Mouse (Mus musculus) forebrain, postnatal 0 days (tissue): ENCODE measurements around the gene Gdap1l1. TPM values are rescaled to one million over a fixed set of nuclear protein-coding genes. Genes with fewer than 3 reads are reported as not detected.

Experiments used
- ATAC-seq: fragments of 200-750 bp; cut with Nextera tagmentation; 2 replicates; pipeline ENCODE4 v1.8.0; 2017; ENCODE audit warnings: mild to moderate bottlenecking, moderate library complexity
- DNase-seq: peaks from one replicate; pipeline ENCODE4 v3.0.0-alpha.2; 2015
- H3K27ac ChIP-seq: fragments of 300-500 bp; sonication (generic); 2 replicates; pipeline ENCODE4 v1.5.1; 2014; ENCODE audit warnings: low read depth, mild to moderate bottlenecking, antibody characterized with exemption, low read length, moderate library complexity, mixed read lengths
- H3K27me3 ChIP-seq: fragments of 300-500 bp; sonication (generic); 2 replicates; pipeline ENCODE4 v1.6.1; 2014; ENCODE audit warnings: mild to moderate bottlenecking, low read length, mixed read lengths; ENCODE audit not compliant: insufficient read depth
- H3K36me3 ChIP-seq: fragments of 300-500 bp; sonication (generic); 2 replicates; pipeline ENCODE4 v1.6.1; 2014; ENCODE audit warnings: mild to moderate bottlenecking, moderate library complexity; ENCODE audit not compliant: insufficient read depth
- H3K4me1 ChIP-seq: fragments of 300-500 bp; sonication (generic); 2 replicates; pipeline ENCODE4 v1.6.1; 2014; ENCODE audit warnings: antibody characterized with exemption; ENCODE audit not compliant: insufficient read depth
- H3K4me2 ChIP-seq: fragments of 300-500 bp; sonication (generic); 2 replicates; pipeline ENCODE4 v1.6.1; 2014; ENCODE audit warnings: low read depth, mild to moderate bottlenecking, moderate library complexity
- H3K4me3 ChIP-seq: fragments of 300-500 bp; sonication (generic); 2 replicates; pipeline ENCODE4 v1.5.1; 2014; ENCODE audit warnings: low read depth, low read length, mixed read lengths
- H3K9ac ChIP-seq: fragments of 300-500 bp; sonication (generic); 2 replicates; pipeline ENCODE4 v1.6.1; 2014; ENCODE audit warnings: mild to moderate bottlenecking
- H3K9me3 ChIP-seq: fragments of 300-500 bp; sonication (generic); 2 replicates; pipeline ENCODE4 v1.6.1; 2016; ENCODE audit warnings: low read length
- CTCF ChIP-seq: sonication (generic); IDR thresholded peaks from 2 replicates; pipeline ENCODE4 v1.5.1; 2016; ENCODE audit warnings: antibody characterized with exemption, control low read depth, low read depth
- WGBS: fragments of 180-500 bp; shearing (Covaris S2); extraction: QIAGEN DNeasy Blood & Tissue Kit; methylation state at CpG from one replicate; pipeline ENCODE4 v1.1.7; 2014; 5-methylcytosine and 5-hydroxymethylcytosine counted together
- polyA plus RNA-seq: library from polyadenylated mRNA; unstranded; fragments of >200 nt; fragmentation: Nextera tagmentation; extraction: Ambion mirVana; gene quantifications from 2 replicates; pipeline ENCODE4 v1.2.1, GENCODE M21; 2015
- total RNA-seq: library from RNA; depleted of rRNA; stranded (reverse); fragments of >200 nt; gene quantifications from 2 replicates; pipeline ENCODE4 v1.2.3, GENCODE M21; 2014

The Gdap1l1 gene
- total and polyA plus RNA-seq, 2 experiments from 2014 or later, result 106 to 134 TPM

- Histone ChIP-seq H3K4me1 (peaks cover 16% of the 10 kb centered on the region), H3K36me3 (0 out of 2 replicates have a peak, but pooled peaks cover 4% of the 10 kb centered on the region), H3K27ac (no peak overlapping the region), H3K9ac (no peak overlapping the region), H3K9me3 (no peaks in the 10 kb centered on the region), H3K27me3 (no peaks in the 10 kb centered on the region), H3K4me3 (no peak overlapping the region), H3K4me2 (no peak overlapping the region)
- DNase-seq, result no peak
- no peak for ATAC-seq
- TF ChIP-seq CTCF, result no peak; the same call in 1 of the 2 replicates
- 80% methylated on average over 9 of the region's 9 CpGs for WGBS
These were observed 15.2 kb upstream of the Gdap1l1 start for GRCm38 (mm10) chr2:163422895-163423660.

DNA sequence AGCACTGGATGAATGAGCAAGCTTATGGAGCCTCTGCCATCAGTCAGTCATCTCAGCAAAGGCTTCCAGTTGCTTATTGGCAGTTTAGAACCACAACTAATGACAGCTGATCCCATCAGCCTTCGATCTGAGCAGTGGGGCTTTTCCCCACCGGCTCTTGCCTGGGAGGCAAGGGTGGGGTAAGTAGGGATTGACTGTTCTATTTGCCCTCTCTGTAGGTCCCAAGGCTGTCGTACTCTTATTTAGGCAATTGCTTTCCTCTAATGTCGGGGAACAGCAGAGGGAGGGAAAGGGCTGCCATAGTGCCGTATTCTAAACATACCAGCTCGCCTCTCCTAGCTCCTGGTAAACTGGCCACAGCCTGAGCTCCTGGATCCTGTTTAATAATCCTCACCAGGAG is 13.7 kb upstream of the Gdap1l1 start, which contains the start of gene Oser1:
Gene Oser1 (minus strand): TSS at position 101 of the 400 bp plus-strand sequence.
- TF ChIP-seq CTCF, result no peak
- no peak within 1 kb of the TSS for H3K4me3 ChIP-seq
- H3K27me3 ChIP-seq, result no peaks in the 10 kb centered on the region
- no peak within 1 kb of the TSS for H3K9ac ChIP-seq
- ATAC-seq, result no peak
- no peak for DNase-seq
- 86% methylated on average over 6 of the region's 6 CpGs for WGBS
- no peaks in the 10 kb centered on the region for H3K9me3 ChIP-seq
- 0 out of 2 replicates have a peak, but pooled peaks cover 4% of the 10 kb centered on the region for H3K36me3 ChIP-seq
- H3K4me1 ChIP-seq, result peaks cover 10% of the 10 kb centered on the region
- H3K4me2 ChIP-seq, result no peak within 1 kb of the TSS
- H3K27ac ChIP-seq, result no peak within 1 kb of the TSS

GRCm38 (mm10) chr2:163428346-163429011 is 9.8 kb upstream of the Gdap1l1 start:
- no peak for ATAC-seq
- H3K4me3 ChIP-seq, result no peak overlapping the region
- no peaks in the 10 kb centered on the region for H3K36me3 ChIP-seq
- no peak overlapping the region for H3K27ac ChIP-seq
- no peaks in the 10 kb centered on the region for H3K27me3 ChIP-seq
- 53% methylated on average over 4 of the region's 4 CpGs for WGBS
- no peaks in the 10 kb centered on the region for H3K9me3 ChIP-seq
- no peaks in the 10 kb centered on the region for H3K4me1 ChIP-seq
- no peak for DNase-seq
- H3K4me2 ChIP-seq, result no peak overlapping the region
- H3K9ac ChIP-seq, result no peak overlapping the region
- no peak for TF ChIP-seq CTCF

DNA sequence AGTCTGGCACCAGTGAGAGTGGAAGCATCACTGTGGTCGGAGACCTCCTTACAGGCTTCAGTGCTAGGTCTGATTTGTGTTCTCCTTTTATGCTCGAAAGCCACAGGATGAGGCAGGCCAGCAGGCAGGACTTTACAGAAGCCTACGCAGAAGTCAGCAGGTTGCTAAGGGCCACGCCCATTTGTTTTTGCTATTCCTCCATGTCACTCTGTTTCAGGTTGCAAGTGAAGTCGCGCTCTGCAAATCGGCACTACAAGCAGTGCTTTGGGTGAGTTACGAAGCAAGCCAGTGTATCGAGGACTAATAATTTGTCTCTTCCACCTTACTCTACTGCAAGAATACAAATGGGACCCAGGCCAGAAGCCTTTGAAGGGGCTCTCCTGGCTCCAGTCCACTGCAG is 7.0 kb upstream of the Gdap1l1 start:
- DNase-seq, result no peak
- no peak for ATAC-seq
- H3K27me3 ChIP-seq, result no peaks in the 10 kb centered on the region
- 88% methylated on average over 9 of the region's 9 CpGs for WGBS
- no peak overlapping the region for H3K9ac ChIP-seq
- H3K4me1 ChIP-seq, result no peaks in the 10 kb centered on the region
- H3K27ac ChIP-seq, result no peak overlapping the region
- H3K9me3 ChIP-seq, result no peaks in the 10 kb centered on the region
- H3K4me2 ChIP-seq, result no peak overlapping the region
- no peak overlapping the region for H3K4me3 ChIP-seq
- no peaks in the 10 kb centered on the region for H3K36me3 ChIP-seq
- TF ChIP-seq CTCF, result no peak

DNA sequence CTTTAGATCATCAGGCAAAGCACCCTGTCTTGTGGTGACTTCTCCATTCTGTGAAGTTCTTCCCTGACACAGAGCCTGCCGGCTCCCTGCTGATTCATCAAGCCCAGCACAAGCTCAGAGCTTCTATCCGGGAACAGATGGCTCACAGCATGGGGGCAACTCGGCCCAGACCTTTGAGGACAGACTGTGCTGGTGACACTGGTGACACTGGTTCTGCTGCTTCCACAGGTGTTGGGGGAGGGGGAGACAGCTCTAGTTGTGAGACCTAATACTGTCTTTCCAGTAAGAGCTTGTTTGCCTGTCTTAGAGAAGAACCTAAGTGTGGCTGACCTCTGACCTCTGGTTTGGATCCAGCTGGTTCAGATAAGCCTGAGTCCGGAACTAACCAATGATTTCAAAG is 4.3 kb upstream of the Gdap1l1 start:
- H3K9ac ChIP-seq, result no peak overlapping the region
- H3K27me3 ChIP-seq, result no peaks in the 10 kb centered on the region
- no peak for ATAC-seq
- H3K4me3 ChIP-seq, result no peak overlapping the region
- H3K9me3 ChIP-seq, result no peaks in the 10 kb centered on the region
- no peak for TF ChIP-seq CTCF
- 22% methylated on average over 4 of the region's 4 CpGs for WGBS
- no peaks in the 10 kb centered on the region for H3K36me3 ChIP-seq
- H3K27ac ChIP-seq, result no peak overlapping the region
- peaks cover 5% of the 10 kb centered on the region; the same call in 1 of the 2 replicates for H3K4me1 ChIP-seq
- no peak for DNase-seq
- H3K4me2 ChIP-seq, result no peak overlapping the region

- no peaks in the 10 kb centered on the region for H3K27me3 ChIP-seq
- no peaks in the 10 kb centered on the region for H3K9me3 ChIP-seq
- ATAC-seq (peak; percentile 3; the same call in 1 of the 2 replicates), DNase-seq (no peak)
- H3K4me3 ChIP-seq, result peak overlapping the region; percentile 90
- TF ChIP-seq CTCF, result no peak
- peaks cover 3% of the 10 kb centered on the region; the same call in 1 of the 2 replicates for H3K36me3 ChIP-seq
- 26% methylated on average over 4 of the region's 4 CpGs for WGBS
- H3K4me2 ChIP-seq, result peak overlapping the region; percentile 72
- H3K9ac ChIP-seq, result peak overlapping the region; percentile 94
- peaks cover 18% of the 10 kb centered on the region for H3K4me1 ChIP-seq
- peak overlapping the region; percentile 88 for H3K27ac ChIP-seq
These were observed 476 bp upstream of the Gdap1l1 start for GRCm38 (mm10) chr2:163437800-163438199.
